Mouse (Mus musculus): Measurements from ENCODE around the gene Gm7030.
"Not testable (repeated sequence)": the region's sequence is repeated elsewhere in the genome, so short reads cannot be mapped to it uniquely, and the experiment has no call there.

Gene Gm7030

DNA sequence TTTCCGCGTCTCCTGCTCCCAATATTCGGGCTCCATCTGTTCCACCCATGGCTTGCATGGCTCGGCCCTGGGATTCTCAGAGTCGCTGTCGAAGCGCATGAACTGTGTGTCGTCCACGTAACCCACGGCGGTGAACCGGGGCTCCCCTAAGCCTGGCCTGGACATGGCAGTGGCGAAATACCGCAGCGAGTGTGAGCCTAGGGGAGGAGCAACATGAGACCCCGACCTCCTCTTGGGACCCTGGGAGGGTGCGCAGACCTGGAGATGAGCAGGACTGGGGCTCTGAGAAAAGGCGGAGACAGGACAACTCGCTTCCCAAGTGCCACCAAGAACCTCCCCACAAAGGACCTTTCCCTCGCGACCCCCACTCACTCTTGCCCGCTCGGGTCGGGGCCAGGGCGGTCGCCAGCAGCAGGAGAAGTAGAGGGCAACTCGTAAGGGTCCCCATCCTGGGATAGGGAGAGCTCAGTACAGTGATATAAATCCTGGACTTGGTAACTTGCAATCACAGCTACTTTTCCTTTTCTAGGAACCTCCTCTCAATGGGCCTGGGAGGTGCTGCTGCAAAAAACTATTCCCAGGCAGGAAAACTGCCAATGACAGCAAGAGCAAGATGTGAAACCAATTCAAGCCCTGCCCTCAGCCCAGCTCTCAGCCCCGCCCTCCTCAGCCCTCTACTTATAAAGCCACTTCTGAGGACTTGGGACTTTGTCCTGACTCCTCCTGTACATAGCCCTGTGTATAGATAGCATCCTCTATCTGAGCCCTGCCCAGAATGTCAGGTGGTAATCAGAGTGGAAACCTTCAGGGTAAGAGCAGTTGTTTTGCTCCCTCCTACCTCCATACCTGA, at the start of gene Gm7030:
Gm7030 (minus strand) TSS at position 458 of the 850 bp plus-strand sequence.
- DNase-seq (ENCODE audit: low spot score in 2 of 2), result not testable (repeated sequence)

DNA sequence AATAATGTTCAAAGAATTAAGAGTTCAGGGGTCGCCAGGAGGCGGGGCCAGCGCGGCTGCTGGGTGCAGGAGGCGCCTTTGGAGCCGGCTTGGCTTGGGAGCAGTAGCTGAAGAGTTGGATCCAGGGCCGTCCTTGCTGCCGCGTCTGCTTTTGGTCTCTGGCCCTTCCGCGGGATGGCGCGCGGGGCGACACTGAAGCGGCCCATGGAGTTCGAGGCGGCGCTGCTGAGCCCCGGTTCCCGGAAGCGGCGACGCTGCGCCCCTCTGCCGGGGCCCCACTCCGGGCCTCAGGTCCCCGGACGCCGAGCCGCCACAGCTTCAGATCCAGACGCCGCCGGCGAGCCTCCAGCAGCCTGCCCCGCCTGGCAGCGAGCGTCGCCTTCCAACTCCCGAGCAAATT, 49.7 kb upstream of the Gm7030 start:
- DNase-seq (ENCODE audit: low spot score in 2 of 2), result not testable (repeated sequence)

DNA sequence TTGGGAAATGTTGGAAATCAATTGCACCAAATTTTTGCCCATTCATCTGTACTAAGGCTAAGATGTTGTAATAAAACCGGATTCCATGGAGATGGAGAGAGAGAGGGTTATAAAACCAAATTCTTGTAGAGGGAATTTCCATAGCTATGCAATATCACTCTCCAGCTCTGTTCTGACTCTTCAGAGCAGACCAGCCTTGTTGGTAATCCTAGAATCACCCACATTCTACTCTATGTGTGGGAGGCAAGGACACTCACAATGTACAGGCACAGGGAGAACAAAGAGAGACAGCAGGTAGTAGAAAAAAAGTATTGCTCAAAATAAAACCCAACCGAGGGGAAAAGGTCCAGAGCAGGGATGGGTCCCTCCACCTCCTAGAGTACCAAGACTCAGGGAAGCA, 46.9 kb upstream of the Gm7030 start:
- DNase-seq (ENCODE audit: low spot score in 2 of 2), result not testable (repeated sequence)

DNA sequence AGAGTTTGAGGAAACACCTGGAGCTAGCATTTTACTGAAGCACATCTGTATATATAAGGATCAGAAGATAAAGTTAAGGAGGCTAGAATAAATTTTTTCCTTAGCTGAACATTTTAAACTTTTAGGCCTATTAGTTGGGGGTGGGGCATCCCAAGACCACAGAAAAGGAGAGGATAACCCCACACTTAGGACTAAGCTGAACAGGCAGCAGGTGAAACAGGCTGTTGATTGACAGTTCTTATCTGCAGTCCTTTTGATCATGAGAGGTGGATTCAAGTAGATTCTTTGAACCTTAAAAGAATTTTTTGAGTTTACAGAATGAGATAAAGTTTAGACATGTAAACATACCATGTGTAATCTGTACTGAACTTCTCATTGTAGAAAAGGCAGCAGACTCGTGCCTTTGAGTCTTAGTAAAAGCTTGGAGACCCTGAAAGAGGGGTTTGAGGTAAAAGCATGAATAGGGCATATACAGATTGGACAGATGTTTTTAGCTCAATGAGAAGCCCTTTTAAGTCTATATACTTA, 41.1 kb upstream of the Gm7030 start:
- DNase-seq (ENCODE audit: low spot score in 2 of 2), result no peak

DNA sequence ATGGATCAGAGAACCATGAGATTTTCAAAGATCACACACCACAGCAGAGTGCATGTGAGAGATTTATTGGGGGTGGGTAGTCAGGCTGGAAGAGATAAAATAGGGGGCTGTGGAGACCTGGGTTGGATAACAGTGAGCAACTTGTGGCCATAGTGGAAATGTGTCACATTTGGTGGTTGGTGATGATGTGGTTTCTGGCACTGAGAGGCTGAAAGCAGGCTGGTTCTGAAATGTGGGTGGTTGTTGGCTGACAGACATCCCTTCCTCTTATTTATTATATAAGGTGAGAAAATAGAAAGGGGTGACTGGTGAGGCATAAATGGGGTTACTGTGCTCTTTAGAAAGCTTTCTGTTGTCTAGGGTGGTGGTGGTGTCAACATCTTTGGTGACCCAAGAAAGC, 40.5 kb upstream of the Gm7030 start:
- no peak for DNase-seq (ENCODE audit: low spot score in 2 of 2)

DNA sequence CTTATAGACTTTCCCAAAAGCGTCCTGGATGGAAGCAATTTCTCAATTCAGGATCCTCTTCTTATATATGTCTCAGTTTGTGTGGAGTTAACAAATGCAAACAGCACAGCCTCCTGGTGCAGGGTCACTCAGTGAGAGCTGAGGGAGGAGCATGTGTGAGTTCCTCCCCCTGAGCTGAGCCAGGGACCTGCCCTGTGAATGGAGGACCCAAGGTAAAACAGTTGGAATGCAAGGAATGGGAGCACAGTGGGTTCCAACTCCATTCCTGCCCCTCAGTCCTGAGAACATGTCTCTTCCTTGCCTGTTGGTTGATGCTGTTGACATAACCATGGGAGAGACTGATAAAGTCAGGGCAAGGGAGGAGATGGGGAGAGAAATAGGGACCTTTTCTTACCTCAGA, 39.9 kb upstream of the Gm7030 start:
- DNase-seq (ENCODE audit: low spot score in 2 of 2), result not testable (repeated sequence)

DNA sequence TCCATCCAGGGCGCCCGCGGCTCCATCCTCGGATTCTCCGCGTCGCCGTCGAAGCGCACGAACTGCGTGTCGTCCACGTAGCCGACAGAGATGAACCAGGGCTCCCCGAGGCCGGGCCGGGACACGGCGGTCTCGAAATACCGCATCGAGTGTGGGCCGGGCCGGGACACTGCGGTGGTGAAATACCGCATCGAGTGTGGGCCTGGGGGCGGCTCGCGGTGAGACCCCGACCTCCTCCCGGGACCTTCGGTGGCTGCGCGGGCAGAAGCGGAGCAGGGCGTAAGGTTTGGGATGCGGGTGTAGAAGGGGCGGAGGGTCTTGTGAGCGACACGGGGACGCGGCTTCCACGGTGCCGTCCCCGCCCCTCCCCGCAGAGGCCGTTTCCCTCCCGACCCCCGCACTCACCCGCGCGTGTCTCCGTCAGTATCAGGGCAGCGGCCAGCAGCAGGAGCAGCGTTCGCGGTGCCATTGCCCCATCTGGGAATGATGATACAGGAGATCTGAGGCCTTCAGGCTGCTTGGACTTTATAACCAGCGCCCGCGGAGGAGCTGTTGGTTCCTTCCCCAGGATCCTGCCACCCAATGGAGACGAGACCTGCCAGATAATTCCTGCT, 38.9 kb upstream of the Gm7030 start, which contains the start of gene Gm8909:
Gm8909 (minus strand) TSS at position 499 of the 614 bp plus-strand sequence.
- DNase-seq (ENCODE audit: low spot score in 2 of 2), result no peak

DNA sequence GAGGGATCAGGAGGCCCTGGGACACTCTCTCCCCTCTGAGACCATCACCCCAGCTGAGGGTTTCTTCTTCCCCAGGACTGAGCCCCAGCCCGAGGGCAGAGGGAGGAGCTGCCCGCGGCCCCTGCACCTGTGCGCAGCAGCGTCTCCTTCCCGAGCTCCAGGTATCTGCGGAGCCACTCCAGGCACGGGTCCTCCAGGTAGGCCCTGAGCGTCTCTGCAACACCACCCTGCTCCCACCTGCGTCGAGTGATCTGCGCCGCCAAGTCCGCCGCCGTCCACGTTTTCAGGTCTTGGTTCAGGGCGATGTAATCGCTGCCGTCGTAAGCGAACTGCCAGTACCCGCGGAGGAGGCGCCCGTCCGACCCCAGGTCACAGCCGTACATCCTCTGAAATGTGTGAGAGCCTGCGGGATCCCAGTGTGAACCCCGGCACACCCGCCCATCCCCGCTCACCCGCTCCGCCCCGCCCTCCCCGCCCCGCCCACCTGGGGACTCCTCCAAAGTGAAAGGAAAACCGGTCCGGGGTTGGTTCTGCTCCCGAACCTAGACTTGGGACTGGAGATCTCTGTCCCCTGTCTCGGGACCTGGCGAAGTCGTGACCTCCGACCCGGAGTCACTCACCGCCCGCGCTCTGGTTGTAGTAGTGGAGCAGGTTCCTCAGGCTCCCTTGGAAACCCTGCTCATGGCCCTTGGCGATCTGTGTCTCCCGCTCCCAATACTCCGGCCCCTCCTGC, 38.2 kb upstream of the Gm7030 start:
- no peak for DNase-seq (ENCODE audit: low spot score in 2 of 2)

DNA sequence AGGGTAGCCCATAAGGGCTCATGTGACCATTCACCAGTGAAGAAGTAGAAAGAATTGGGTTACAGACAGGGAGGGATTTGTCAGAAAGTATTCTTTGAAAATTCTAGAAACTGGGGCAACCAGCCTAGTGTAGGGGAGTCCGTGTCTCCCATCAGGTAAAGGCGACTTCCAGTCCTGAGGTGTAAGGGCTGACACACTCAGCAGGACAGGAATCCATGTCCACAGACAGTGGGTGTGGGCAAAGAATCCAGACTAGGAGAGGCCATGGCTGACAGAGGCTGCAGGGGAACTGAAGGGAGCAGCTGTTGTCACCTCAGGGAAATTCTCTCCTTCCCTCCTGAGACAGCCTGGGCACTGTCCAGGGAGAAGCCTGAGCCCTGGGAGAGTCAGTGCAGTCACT, 37.7 kb upstream of the Gm7030 start:
- not testable (repeated sequence) for DNase-seq (ENCODE audit: low spot score in 2 of 2)

DNA sequence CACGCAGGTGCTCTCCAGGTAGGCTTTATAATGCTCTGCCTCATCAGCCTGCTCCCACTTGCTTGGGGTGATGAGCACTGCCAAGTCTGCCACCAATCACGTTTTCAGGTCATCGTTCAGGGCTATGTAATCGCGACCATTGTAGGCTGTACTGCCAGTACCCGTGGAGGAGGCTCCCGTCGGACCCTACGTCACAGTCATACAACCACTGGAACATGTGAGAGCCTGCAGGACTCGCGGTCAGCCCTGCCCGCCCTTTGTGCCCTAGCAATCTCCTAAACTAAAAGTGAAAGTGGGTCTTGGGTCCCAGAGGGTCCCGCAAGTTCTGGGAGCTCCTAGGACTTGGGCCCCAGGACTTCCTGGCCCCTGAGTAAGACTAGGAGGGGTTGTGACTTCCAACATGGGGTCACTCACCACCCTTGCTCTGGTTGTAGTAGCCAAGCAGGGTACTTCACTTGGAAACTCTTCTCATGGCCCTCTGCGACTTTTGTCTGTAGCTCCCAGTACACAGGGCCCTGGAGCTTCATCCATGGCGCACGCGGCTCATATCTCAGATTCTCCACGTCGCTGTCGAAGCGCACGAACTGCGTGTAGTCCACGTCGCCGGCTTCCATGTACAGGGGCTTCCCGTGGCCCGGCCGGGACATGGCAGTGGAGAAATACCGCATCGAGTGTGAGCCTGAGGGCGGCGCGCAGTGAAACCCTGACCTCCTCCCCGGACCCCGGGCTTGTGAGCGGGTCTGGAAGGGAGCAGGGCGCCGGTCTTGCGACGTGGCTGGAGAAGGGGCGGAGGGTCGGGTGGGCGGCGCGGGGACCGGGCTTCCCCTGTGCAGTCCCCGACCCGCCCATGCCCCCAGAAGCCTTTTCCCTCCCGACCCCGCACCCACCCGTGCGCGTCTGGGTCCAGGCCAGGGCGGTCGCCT, 32.2 kb upstream of the Gm7030 start:
- no peak for DNase-seq (ENCODE audit: low spot score in 2 of 2)

DNA sequence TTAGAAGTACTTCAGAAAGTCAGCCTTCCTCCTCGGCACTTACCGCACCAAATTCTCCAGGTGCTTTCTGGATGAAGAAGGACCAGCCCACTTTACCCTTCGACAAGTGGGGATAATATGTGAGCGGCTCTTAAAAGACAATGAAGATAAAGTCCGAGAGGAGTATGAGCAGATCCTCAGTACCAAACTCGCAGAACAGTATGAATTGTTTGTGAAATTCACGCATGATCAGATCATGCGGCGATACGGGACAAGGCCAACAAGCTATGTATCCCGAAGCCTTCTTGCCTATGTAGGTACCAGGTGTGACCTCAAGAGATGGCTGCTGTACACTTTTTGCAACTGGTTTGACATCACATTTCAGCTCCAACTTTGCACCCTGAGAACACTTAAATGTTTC, 29.0 kb upstream of the Gm7030 start:
- not testable (repeated sequence) for DNase-seq (ENCODE audit: low spot score in 2 of 2)

DNA sequence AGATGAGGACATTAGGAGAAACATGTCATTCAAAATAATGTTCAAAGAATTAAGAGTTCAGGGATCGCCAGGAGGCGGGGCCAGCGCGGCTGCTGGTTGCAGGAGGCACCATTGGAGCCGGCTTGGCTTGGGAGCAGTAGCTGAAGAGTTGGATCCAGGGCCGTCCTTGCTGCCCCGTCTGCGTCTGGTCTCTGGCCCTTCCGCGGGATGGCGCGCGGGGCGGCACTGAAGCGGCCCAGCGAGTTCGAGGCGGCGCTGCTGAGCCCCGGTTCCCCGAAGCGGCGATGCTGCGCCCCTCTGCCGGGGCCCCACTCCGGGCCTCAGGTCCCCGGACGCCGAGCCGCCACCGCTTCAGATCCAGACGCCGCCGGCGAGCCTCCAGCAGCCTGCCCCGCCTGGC, 28.6 kb upstream of the Gm7030 start:
- not testable (repeated sequence) for DNase-seq (ENCODE audit: low spot score in 2 of 2)

DNA sequence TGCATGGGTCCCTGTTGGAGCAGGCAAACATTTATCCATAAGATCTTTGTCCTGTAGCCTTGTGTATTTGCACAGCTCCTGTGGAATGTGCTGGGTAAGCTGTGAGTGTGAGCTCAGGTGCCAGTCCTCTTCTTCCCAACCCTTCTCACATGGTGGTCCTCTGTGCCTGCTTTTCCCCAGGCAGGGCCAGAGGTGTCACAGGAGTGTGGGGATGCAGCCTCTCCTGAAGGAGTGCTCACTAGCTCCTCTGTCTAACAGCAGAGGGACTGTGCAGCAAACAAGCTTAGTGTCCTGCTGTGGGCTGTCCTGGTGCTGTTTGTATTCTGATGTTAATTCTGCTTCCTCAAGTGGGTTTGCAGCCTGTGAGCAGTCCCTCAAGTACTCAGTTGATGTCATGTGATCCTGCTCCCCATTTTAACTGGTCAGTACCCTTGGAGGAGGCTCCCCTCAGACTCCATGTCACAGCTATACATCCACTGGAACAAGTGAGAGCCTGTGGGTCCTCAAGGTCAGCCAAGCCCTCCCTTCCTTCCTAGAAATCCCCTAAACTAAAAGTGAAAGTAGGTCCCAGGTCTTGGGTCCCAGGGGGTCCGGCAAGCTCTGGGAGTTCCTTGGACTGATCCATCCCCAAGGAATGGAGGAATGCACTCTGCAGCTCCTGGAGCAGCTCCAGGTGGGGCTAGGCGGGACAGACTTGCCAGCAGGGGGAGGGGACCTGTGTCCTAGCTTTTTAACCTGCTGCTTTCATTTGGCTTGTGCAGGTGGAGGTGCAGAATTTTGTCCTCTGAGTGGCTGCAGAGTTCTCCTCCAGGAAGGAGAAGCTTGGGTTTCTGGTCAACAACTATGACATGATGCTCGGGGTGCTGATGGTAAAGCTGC, 25.3 kb upstream of the Gm7030 start:
- DNase-seq (ENCODE audit: low spot score in 2 of 2), result no peak

DNA sequence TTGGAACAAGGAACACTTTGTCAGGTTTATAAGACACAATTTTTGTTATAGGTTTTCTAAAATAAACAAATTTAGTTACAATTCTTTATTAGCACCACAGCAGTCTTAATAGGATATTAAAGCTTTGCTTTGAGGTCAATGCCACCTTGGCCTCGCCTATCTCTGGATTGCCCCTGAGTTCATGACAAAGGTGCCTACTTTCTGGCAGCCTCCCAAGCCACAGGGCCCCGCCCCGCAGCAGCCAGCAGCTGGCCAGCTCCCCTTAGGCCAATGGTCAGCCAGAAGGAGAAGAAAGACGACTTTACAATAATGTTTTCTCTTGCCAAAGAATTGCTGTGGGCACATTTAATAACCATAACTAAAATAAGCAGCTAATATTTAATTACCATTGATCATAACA, 22.0 kb upstream of the Gm7030 start:
- not testable (repeated sequence) for DNase-seq (ENCODE audit: low spot score in 2 of 2)

DNA sequence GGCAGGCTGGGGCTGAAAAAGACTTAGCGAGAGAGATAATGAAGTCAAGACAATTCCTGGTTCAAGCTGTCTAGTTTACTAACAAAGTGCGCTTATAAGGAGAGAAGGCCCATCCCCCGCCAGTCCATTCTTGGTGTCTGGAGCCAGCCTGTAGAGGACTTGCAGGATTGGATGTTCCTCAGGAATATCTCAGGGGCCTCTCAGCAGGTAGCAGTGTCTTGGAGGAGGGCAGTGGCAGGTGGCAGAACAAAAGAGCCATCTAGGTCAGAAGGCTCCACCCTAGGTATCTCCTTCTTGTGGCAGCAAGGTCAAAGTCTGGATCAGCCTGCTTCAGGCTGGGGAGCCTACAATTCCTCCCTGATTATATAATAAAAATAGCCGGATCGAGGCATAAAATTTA, 19.2 kb upstream of the Gm7030 start:
- not testable (repeated sequence) for DNase-seq (ENCODE audit: low spot score in 2 of 2)

DNA sequence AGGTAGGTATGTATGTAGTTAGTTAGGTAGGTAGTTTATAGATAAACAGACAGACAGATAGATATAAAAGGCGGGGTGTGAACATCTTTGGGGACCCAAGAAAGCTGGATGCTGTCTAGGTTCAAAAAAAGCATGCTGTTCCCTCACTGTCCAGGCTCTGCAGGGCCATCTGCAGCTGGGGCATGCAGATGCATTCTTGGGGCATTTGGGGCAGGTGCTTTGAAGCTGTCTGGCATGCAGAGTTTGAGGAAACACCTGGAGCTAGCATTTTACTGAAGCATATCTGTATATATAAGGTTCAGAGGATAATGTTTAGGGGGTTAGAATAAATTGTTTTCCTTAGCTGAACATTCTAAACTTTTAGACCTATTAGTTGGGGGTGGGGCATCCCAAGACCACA, 17.7 kb upstream of the Gm7030 start:
- DNase-seq (ENCODE audit: low spot score in 2 of 2), result not testable (repeated sequence)

DNA sequence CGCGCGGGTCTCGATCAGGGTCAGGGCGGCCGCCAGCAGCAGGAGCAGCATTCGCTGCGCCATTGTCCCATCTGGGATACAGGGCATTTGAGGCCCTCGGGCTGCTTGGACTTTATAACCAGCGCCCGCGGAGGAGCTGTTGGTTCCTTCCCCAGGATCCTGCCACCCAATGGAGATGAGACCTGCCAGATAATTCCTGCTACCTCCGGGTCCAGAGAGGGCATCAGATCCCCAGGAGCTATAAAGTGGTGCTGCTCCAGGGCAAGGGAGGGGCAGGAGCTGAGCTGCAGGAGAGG, 16.6 kb upstream of the Gm7030 start:
- not testable (repeated sequence) for DNase-seq (ENCODE audit: low spot score in 2 of 2)

DNA sequence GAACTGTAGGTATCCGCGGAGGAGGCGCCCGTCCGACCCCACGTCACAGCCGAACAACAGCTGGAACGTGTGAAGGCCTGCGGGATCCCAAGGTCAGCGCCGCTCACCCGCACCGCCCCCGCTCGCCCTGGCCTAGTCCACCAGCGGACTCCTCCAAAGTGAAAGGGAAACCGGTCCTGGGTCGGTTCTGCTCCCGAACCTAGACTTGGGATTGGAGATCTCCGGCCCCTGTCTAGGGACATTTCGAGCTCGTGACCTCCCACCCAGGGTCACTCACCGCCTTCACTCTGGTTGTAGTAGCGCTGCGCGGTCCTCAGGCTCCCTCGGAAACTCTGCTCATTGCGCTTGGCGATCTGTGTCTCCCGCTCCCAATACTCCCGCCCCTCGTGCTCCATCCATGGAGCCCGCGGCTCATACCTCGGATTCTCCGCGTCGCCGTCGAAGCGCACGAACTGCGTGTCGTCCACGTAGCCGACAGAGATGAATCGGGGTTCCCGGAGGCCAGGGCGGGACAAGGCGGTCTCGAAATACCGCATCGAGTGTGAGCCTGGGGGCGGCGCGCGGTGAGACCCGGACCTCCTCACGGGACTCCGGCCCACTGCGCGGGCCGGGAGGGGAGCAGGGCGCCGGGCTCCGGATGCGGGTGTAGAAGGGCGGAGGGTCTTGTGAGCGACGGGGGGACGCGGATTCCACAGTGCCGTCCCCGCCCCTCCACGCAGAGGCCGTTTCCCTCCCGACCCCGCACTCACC, 16.1 kb upstream of the Gm7030 start:
- no peak for DNase-seq (ENCODE audit: low spot score in 2 of 2)

DNA sequence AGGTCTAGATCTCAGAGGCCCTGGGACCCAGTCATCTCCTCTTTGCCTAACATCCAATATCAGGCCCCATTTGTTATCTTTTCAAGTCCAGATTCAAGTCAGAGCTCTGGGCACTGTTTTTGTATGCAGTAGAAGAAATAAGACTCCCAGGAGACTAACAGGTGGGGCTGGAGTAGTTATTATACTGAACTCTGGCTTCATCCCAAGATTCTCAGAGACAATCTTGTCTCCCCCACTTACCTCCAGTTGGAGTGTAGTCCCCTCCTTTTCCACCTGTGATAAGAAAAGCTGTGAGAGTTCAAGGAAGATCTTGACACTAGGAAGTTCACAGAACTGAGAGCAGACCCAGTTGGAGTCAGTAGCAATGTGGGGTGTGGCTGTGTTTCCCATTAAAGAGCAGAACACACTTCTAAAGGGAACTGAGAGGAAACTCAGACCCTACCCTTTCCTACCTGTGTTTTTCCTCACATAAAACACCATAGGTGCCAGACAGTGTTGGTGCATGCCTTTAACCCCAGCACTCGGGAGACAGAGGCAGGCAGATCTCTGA, 7.1 kb upstream of the Gm7030 start:
- not testable (repeated sequence) for DNase-seq (ENCODE audit: low spot score in 2 of 2)

All from right cerebral cortex, postnatal 10 days (tissue).